Mouse (Mus musculus) cerebellum, adult 2 months (tissue): Measurements from ENCODE around the gene Ctcf.

Experiments used
- CTCF ChIP-seq: fragments of 200-500 bp; IDR thresholded peaks from 2 replicates; pipeline ENCODE4 v1.5.1; 2011; ENCODE audit warnings: low read depth, mild to moderate bottlenecking, control low read depth, low read length, moderate library complexity, borderline replicate concordance; ENCODE audit not compliant: insufficient read depth
- POLR2A ChIP-seq: fragments of 200-500 bp; IDR thresholded peaks from 2 replicates; pipeline ENCODE4 v1.6.1; 2011; ENCODE audit warnings: low read length, control low read depth, borderline replicate concordance; ENCODE audit not compliant: insufficient read depth

DNA sequence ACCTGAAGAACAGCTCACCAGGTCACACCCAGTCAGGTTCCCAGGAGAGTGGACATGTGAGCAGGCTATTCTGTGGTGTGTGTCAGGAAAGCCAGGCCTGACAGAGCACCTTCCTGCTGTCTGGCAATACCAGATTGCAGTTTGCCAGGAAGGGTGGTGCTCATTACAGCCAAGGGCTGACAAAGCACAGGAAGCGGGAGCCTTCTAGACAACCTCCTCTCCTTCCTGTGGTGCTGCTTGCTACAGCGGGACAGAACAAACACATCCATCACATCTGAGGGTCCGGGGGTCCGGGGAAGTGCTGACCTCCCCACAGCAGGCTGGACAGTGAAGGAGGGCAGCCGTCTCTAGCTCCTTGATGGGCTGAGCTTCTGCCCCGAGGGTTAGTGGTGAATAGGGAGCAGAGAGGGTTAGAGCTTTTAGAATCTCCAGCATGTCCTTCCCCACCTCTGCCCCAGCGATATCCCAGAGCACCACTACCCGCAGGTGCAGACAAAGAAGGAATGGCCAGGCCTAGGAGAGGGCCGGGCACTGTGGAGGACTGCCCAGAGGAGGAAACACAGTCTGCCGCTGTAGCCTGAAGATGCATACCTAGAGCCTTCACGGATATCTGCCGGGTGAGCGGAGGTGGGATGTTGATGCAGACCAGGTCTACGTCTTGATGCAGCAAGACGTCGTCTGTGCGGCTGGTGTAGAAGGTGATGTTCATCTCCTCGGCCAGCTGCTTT is 91.2 kb downstream of the Ctcf start:
- TF ChIP-seq CTCF (no peak), POLR2A (no peak)
